In the genomic region with DNA sequence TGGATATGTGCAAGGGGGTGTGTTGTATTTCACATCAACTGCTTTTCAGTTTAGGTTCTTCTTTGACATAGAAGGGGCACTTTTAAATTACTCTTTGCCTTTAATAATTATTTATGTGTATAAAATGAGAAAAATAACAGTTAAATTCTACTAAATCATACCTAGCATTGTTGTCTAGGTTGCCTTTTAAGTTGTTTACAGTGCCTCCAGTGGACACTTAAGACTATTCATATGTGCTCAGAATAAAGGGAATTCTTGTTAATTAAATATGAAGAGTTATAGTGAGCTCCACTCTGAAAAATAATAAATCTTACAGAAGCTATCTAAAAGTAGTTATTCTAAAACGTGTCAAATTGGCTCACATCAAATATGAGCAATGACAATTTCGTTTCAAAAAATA, we compare ENCODE assay signal across 18 mouse cellular contexts.
"Had no signal": no experiment of that assay in that cellular context is flagged by ENCODE, and none has a peak within 500 bp of the region (broad histone marks: within the 10 kb centered on the region; RNA-seq: fewer than 3 reads in every experiment).

No protein-coding gene starts in this region.

- DNase-seq: kidney, adult 2 months; kidney, postnatal 25 days; lung, adult 2 months; lung, postnatal 14 days; lung, postnatal 4 days; midbrain, embryonic 14.5 days; right cerebral cortex, postnatal 25 days; spleen, adult 18-20 months; thymus, adult 18-20 months; thymus, postnatal 36 days had no signal

- H3K27ac ChIP-seq: kidney, postnatal 0 days; limb, embryonic 12.5 days; limb, embryonic 15.5 days; liver, embryonic 15.5 days; stomach, embryonic 15.5 days had no signal

- H3K9me3 ChIP-seq: limb, embryonic 12.5 days; limb, embryonic 15.5 days; liver, embryonic 15.5 days; stomach, embryonic 15.5 days had no signal

- H3K4me3 ChIP-seq: limb, embryonic 12.5 days; limb, embryonic 15.5 days; liver, embryonic 15.5 days; stomach, embryonic 15.5 days had no signal

- H3K4me2 ChIP-seq: limb, embryonic 12.5 days; limb, embryonic 15.5 days; liver, embryonic 11.5 days; liver, embryonic 15.5 days; midbrain, embryonic 11.5 days; stomach, embryonic 15.5 days had no signal

- H3K27me3 ChIP-seq: limb, embryonic 12.5 days; limb, embryonic 15.5 days; liver, embryonic 15.5 days; stomach, embryonic 15.5 days had no signal

- ATAC-seq: intestine, postnatal 0 days had no signal

- H3K36me3 ChIP-seq: limb, embryonic 15.5 days; liver, embryonic 15.5 days; stomach, embryonic 15.5 days had no signal

- H3K4me1 ChIP-seq: limb, embryonic 12.5 days; limb, embryonic 15.5 days; liver, embryonic 15.5 days; stomach, embryonic 15.5 days had no signal

- H3K9ac ChIP-seq: limb, embryonic 12.5 days; limb, embryonic 15.5 days; liver, embryonic 15.5 days; stomach, embryonic 15.5 days had no signal
